Mouse (Mus musculus): Measurements from ENCODE around the gene Unc13d.

DNA sequence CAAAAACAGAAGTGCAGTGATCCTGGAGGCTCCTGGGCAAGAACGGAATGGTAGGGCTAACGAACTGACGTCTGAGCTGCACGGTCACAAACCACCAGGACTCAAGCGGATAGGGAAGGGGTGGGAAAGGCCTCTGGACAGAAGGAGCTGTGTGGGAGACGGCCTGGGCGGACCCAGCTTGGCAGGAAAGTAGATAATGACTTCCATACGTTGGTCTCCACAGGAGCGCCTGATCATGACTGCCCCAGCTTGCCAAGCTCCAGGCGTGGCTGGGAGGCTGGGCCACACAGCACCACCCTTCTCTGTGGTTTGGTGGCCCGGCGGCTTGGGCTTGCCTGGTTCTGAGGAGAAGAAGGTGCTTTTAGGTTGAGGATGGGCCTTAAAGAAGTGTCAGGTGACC, 39.5 kb upstream of the Unc13d start:
- TF ChIP-seq POLR2A (IDR thresholded peaks at IDR 0.05; ENCODE audit: extremely low read depth, insufficient read depth, low read length) (no peak), CTCF (IDR thresholded peaks at IDR 0.05; ENCODE audit: extremely low read depth, insufficient read depth, low read length) (no peak)

Measured in cortical plate, adult 2 months (tissue).